Mouse (Mus musculus): ENCODE results near the gene I830077J02Rik. TPM values are rescaled to one million over a fixed set of nuclear protein-coding genes. Genes with fewer than 3 reads are reported as not detected.

The I830077J02Rik gene
- polyA plus RNA-seq (2012; ENCODE audit: low replicate concordance) = 0.24 and 0.90 TPM in 2 replicates

GRCm38 (mm10) chr3:105932240-105933071, at the start of gene I830077J02Rik:
TSS of gene I830077J02Rik (minus strand) at chr3:105932664.

DNA sequence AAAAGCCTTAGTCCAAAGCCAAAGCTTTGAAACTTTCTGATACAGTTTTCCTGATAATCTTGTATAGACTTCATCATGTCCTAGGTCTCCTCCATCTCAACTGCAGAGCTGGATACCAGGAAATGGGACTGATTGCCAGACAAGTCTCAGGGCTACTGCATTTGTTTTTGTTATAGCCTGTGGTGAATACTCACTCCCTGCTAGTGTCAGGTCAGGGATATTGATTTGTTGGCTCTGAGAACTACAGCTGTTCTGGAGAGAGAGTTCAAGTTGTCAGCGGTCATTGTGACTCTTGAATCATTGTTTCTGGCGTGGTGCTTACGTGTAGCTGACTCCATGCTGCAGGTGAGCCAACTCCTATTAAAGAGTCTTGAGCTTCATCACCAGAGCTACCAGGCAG, 40.9 kb upstream of the I830077J02Rik start, which contains the start of gene Ovgp1:
Gene Ovgp1 (plus strand): TSS at position 301 of the 400 bp plus-strand sequence.

GRCm38 (mm10) chr3:105959999-105960398, 27.5 kb upstream of the I830077J02Rik start, which contains the start of gene Atp5f1:
TSS of gene Atp5f1 (minus strand) at chr3:105960099.

GRCm38 (mm10) chr3:105958974-105959580, 26.6 kb upstream of the I830077J02Rik start, which contains the start of gene Wdr77:
TSS of gene Wdr77 (plus strand) at chr3:105959369.

Other genes starting within 250 kb of the I830077J02Rik start
- gene Ddx20, start 245.1 kb downstream of the I830077J02Rik start, polyA plus RNA-seq (2012; ENCODE audit: low replicate concordance) = 8.4 and 11.1 TPM in 2 replicates
- gene Inka2, start 228.1 kb downstream of the I830077J02Rik start, polyA plus RNA-seq (2012; ENCODE audit: low replicate concordance) = 7.4 and 7.5 TPM in 2 replicates
- 5.4 and 6.1 TPM in 2 replicates for gene Rap1a, start 131.3 kb downstream of the I830077J02Rik start, polyA plus RNA-seq (2012; ENCODE audit: low replicate concordance)
- gene Adora3, start 61.8 kb downstream of the I830077J02Rik start, polyA plus RNA-seq (2012; ENCODE audit: low replicate concordance) = not detected in 2 replicates
- gene Tmigd3, start 61.8 kb downstream of the I830077J02Rik start, polyA plus RNA-seq (2012; ENCODE audit: low replicate concordance) = not detected in 2 replicates
- gene Wdr77, start 26.7 kb upstream of the I830077J02Rik start, polyA plus RNA-seq (2012; ENCODE audit: low replicate concordance) = 47.4 and 101 TPM in 2 replicates
- gene Atp5f1, start 27.4 kb upstream of the I830077J02Rik start, polyA plus RNA-seq (2012; ENCODE audit: low replicate concordance) = 101 and 270 TPM in 2 replicates
- 0.65 and 0.98 TPM in 2 replicates for gene Ovgp1, start 41.0 kb upstream of the I830077J02Rik start, polyA plus RNA-seq (2012; ENCODE audit: low replicate concordance)
- not detected in 2 replicates for gene Pifo, start 82.0 kb upstream of the I830077J02Rik start, polyA plus RNA-seq (2012; ENCODE audit: low replicate concordance)
- not detected in 2 replicates for gene Chil5, start 100.2 kb upstream of the I830077J02Rik start, polyA plus RNA-seq (2012; ENCODE audit: low replicate concordance)
- gene Chia1, start 180.6 kb upstream of the I830077J02Rik start, polyA plus RNA-seq (2012; ENCODE audit: low replicate concordance) = not detected in 2 replicates
- 0.23 TPM in 1 of 2 replicates, not detected in the other for gene Chil3, start 234.9 kb upstream of the I830077J02Rik start, polyA plus RNA-seq (2012; ENCODE audit: low replicate concordance)